Mouse (Mus musculus) MEL (cell line): ENCODE measurements around the gene Borcs7. TPM values are rescaled to one million over a fixed set of nuclear protein-coding genes. Genes with fewer than 3 reads are reported as not detected.
A peak's percentile ranks its signal among the peaks of the same experiment; 100 is the strongest.

Source experiments
- DNase-seq: peaks from one replicate; pipeline ENCODE4 v3.0.0; 2011; ENCODE audit warnings: low read depth, low spot score
- H3K27ac ChIP-seq: 2 replicates; pipeline ENCODE4 v1.5.1; 2012; ENCODE audit warnings: low read depth, mild to moderate bottlenecking, control low read depth, low read length, moderate library complexity; ENCODE audit not compliant: control insufficient read depth
- H3K27me3 ChIP-seq, 2 experiments: fragments of 150-350 bp in 1 of 2; sonication (generic) in 1 of 2; 2 replicates each; pipeline ENCODE4 v1.6.1; 2012; ENCODE audit warnings: low read length in 2 of 2, mild to moderate bottlenecking in 2 of 2, improper control_type of control experiment in 1 of 2, moderate library complexity in 1 of 2; ENCODE audit not compliant: insufficient read depth in 2 of 2, control insufficient read depth in 1 of 2
- H3K36me3 ChIP-seq, 2 experiments: 2 replicates each; pipeline ENCODE4 v1.6.1; 2012 to 2014; ENCODE audit warnings: low read length in 2 of 2, improper control_type of control experiment in 1 of 2, inconsistent platforms in 1 of 2, mild to moderate bottlenecking in 1 of 2; ENCODE audit not compliant: insufficient read depth in 2 of 2, control insufficient read depth in 1 of 2
- H3K4me1 ChIP-seq, 2 experiments: fragments of 150-350 bp in 1 of 2; sonication (generic) in 1 of 2; 2 replicates each; pipeline ENCODE4 v1.6.1; 2012; ENCODE audit warnings: low read length in 2 of 2, improper control_type of control experiment in 1 of 2, mild to moderate bottlenecking in 1 of 2; ENCODE audit not compliant: insufficient read depth in 2 of 2, control insufficient read depth in 1 of 2
- H3K4me3 ChIP-seq, 2 experiments: fragments of 150-350 bp in 1 of 2; sonication (generic) in 1 of 2; 2 replicates each; pipeline ENCODE4 v1.5.1; 2012; ENCODE audit warnings: low read depth in 2 of 2, low read length in 2 of 2, mild to moderate bottlenecking in 2 of 2, moderate library complexity in 2 of 2, control low read depth in 1 of 2, improper control_type of control experiment in 1 of 2; ENCODE audit not compliant: control insufficient read depth in 1 of 2, insufficient read depth in 1 of 2
- H3K79me2 ChIP-seq: 2 replicates; pipeline ENCODE4 v1.6.1; 2012; ENCODE audit warnings: mild to moderate bottlenecking, low read length, moderate library complexity; ENCODE audit not compliant: control insufficient read depth, poor library complexity, insufficient read depth
- H3K9ac ChIP-seq: 2 replicates; pipeline ENCODE4 v1.6.1; 2012; ENCODE audit warnings: low read depth, mild to moderate bottlenecking, control low read depth, low read length, moderate library complexity; ENCODE audit not compliant: control insufficient read depth, poor library complexity, severe bottlenecking
- H3K9me3 ChIP-seq: fragments of 150-350 bp; sonication (generic); replicated peaks from 2 replicates; pipeline ENCODE4 v1.6.1; 2012; ENCODE audit warnings: mild to moderate bottlenecking, low read length, improper control_type of control experiment, moderate library complexity; ENCODE audit not compliant: insufficient read depth
- BHLHE40 ChIP-seq: IDR thresholded peaks from 2 replicates; pipeline ENCODE4 v1.6.1; 2012; ENCODE audit warnings: low read depth, mild to moderate bottlenecking, inconsistent platforms, low read length, improper control_type of control experiment, borderline replicate concordance
- CHD1 ChIP-seq: IDR thresholded peaks from 2 replicates; pipeline ENCODE4 v1.6.1; 2012; ENCODE audit warnings: low read depth, mild to moderate bottlenecking, inconsistent platforms, low read length, improper control_type of control experiment
- CTCF ChIP-seq, 3 experiments: IDR thresholded peaks in 2 of 3; conservative IDR thresholded peaks in 1 of 3; 2 replicates each; pipeline ENCODE4 v1.5.1; 2011 to 2012; ENCODE audit warnings: low read length in 3 of 3, low read depth in 2 of 3, mild to moderate bottlenecking in 2 of 3, improper control_type of control experiment in 1 of 3, inconsistent platforms in 1 of 3, mixed read lengths in 1 of 3, moderate library complexity in 1 of 3; ENCODE audit not compliant: control insufficient read depth in 1 of 3, insufficient read depth in 1 of 3, poor library complexity in 1 of 3, severe bottlenecking in 1 of 3
- E2F4 ChIP-seq: IDR thresholded peaks from 2 replicates; pipeline ENCODE4 v1.6.1; 2011; ENCODE audit warnings: low read depth, low read length, improper control_type of control experiment, borderline replicate concordance
- ELF1 ChIP-seq: IDR thresholded peaks from 2 replicates; pipeline ENCODE4 v1.6.1; 2014; ENCODE audit warnings: low read depth, mild to moderate bottlenecking, inconsistent platforms, low read length, improper control_type of control experiment, moderate library complexity
- GABPA ChIP-seq: IDR thresholded peaks from 2 replicates; pipeline ENCODE4 v1.6.1; 2012; ENCODE audit warnings: low read depth, mild to moderate bottlenecking, inconsistent platforms, low read length, improper control_type of control experiment, moderate library complexity
- GATA1 ChIP-seq: IDR thresholded peaks from 2 replicates; pipeline ENCODE4 v1.6.1; 2011; ENCODE audit warnings: low read depth, low read length, improper control_type of control experiment
- JUND ChIP-seq: IDR thresholded peaks from 2 replicates; pipeline ENCODE4 v1.6.1; 2011; ENCODE audit warnings: low read depth, mild to moderate bottlenecking, improper control_type of control experiment, low read length
- MAFK ChIP-seq: IDR thresholded peaks from 2 replicates; pipeline ENCODE4 v1.6.1; 2011; ENCODE audit warnings: low read depth, mild to moderate bottlenecking, low read length, improper control_type of control experiment, borderline replicate concordance
- MAX ChIP-seq: IDR thresholded peaks from 2 replicates; pipeline ENCODE4 v1.6.1; 2011; ENCODE audit warnings: low read length, improper control_type of control experiment
- MXI1 ChIP-seq: IDR thresholded peaks from 2 replicates; pipeline ENCODE4 v1.6.1; 2011; ENCODE audit warnings: mild to moderate bottlenecking, low read depth, low read length, improper control_type of control experiment
- MYB ChIP-seq: IDR thresholded peaks from 2 replicates; pipeline ENCODE4 v1.6.1; 2011; ENCODE audit warnings: mild to moderate bottlenecking, low read depth, low read length, improper control_type of control experiment
- MYC ChIP-seq: IDR thresholded peaks from 2 replicates; pipeline ENCODE4 v1.6.1; 2011; ENCODE audit warnings: low read depth, mild to moderate bottlenecking, low read length, improper control_type of control experiment, moderate library complexity
- NELFE ChIP-seq: IDR thresholded peaks from 2 replicates; pipeline ENCODE4 v1.6.1; 2011; ENCODE audit warnings: low read depth, low read length, improper control_type of control experiment
- NRF1 ChIP-seq: IDR thresholded peaks from 2 replicates; pipeline ENCODE4 v1.6.1; 2014; ENCODE audit warnings: low read depth, mild to moderate bottlenecking, inconsistent platforms, low read length, improper control_type of control experiment, moderate library complexity; ENCODE audit not compliant: poor library complexity, insufficient read depth, severe bottlenecking
- POLR2A ChIP-seq, 2 experiments: IDR thresholded peaks; 2 replicates each; pipeline ENCODE4 v1.6.1; 2011 to 2012; ENCODE audit warnings: low read length in 2 of 2, mild to moderate bottlenecking in 2 of 2, control low read depth in 1 of 2, improper control_type of control experiment in 1 of 2, low read depth in 1 of 2, moderate library complexity in 1 of 2; ENCODE audit not compliant: control insufficient read depth in 1 of 2, insufficient read depth in 1 of 2, poor library complexity in 1 of 2
- POLR2AphosphoS2 ChIP-seq: IDR thresholded peaks from 2 replicates; pipeline ENCODE4 v1.6.1; 2011; ENCODE audit warnings: low read length, improper control_type of control experiment
- RAD21 ChIP-seq: IDR thresholded peaks from 2 replicates; pipeline ENCODE4 v1.6.1; 2011; ENCODE audit warnings: mild to moderate bottlenecking, low read depth, low read length, improper control_type of control experiment
- SIN3A ChIP-seq: IDR thresholded peaks from 2 replicates; pipeline ENCODE4 v1.6.1; 2012; ENCODE audit warnings: low read length, improper control_type of control experiment, inconsistent platforms
- SMC3 ChIP-seq: IDR thresholded peaks from 2 replicates; pipeline ENCODE4 v1.6.1; 2011; ENCODE audit warnings: low read depth, low read length, improper control_type of control experiment
- TCF12 ChIP-seq: IDR thresholded peaks from 2 replicates; pipeline ENCODE4 v1.6.1; 2014; ENCODE audit warnings: low read depth, mild to moderate bottlenecking, inconsistent platforms, low read length, improper control_type of control experiment, moderate library complexity
- UBTF ChIP-seq: IDR thresholded peaks from 2 replicates; pipeline ENCODE4 v1.6.1; 2012; ENCODE audit warnings: low read depth, mild to moderate bottlenecking, inconsistent platforms, low read length, improper control_type of control experiment, moderate library complexity, borderline replicate concordance; ENCODE audit not compliant: insufficient read depth
- USF1 ChIP-seq: IDR thresholded peaks from 2 replicates; pipeline ENCODE4 v1.6.1; 2014; ENCODE audit warnings: low read depth, mild to moderate bottlenecking, inconsistent platforms, low read length, improper control_type of control experiment, moderate library complexity
- USF2 ChIP-seq, 2 experiments: IDR thresholded peaks; 2 replicates each; pipeline ENCODE4 v1.6.1; 2011 to 2012; ENCODE audit warnings: improper control_type of control experiment in 2 of 2, low read length in 2 of 2, borderline replicate concordance in 1 of 2, inconsistent platforms in 1 of 2, low read depth in 1 of 2, mild to moderate bottlenecking in 1 of 2; ENCODE audit not compliant: insufficient read depth in 1 of 2
- ZMIZ1 ChIP-seq: IDR thresholded peaks from 2 replicates; pipeline ENCODE4 v1.6.1; 2012; ENCODE audit warnings: low read depth, mild to moderate bottlenecking, inconsistent platforms, low read length, improper control_type of control experiment, moderate library complexity
- ZNF384 ChIP-seq: IDR thresholded peaks from 2 replicates; pipeline ENCODE4 v1.6.1; 2012; ENCODE audit warnings: low read depth, mild to moderate bottlenecking, inconsistent platforms, low read length, improper control_type of control experiment
- polyA plus RNA-seq, 2 experiments: library from polyadenylated mRNA; stranded (reverse) in 1 of 2; unstranded in 1 of 2; fragments of >175 nt in 1 of 2; fragments of >200 nt in 1 of 2; gene quantifications; 2 replicates each; pipeline versions ENCODE4 v1.2.1 to v1.2.4; 2012; ENCODE audit warnings: low replicate concordance in 2 of 2, low read depth in 1 of 2; ENCODE audit not compliant: insufficient read length in 2 of 2, insufficient read depth in 1 of 2, missing spikeins in 1 of 2
- total RNA-seq: library from RNA; depleted of rRNA; stranded (reverse); fragments of 300-350 nt; gene quantifications from 2 replicates; pipeline ENCODE4 v1.2.3, GENCODE M21; 2012

Borcs7 gene
- total and polyA plus RNA-seq, 3 experiments, result 4.1 to 11.1 TPM; not detected in 1

GRCm38 (mm10) chr19:46657339-46658020 lies 32.2 kb upstream of the Borcs7 start:
- no peak overlapping the region for H3K9ac ChIP-seq
- no peak overlapping the region for H3K27ac ChIP-seq
- H3K27me3 ChIP-seq, result no peaks in the 10 kb centered on the region
- no peaks in the 10 kb centered on the region for H3K79me2 ChIP-seq
- no peak overlapping the region for H3K4me3 ChIP-seq
- TF ChIP-seq RAD21, result peak; percentile 35
- TF ChIP-seq ZNF384, result peak; percentile 54
- TF ChIP-seq MYC, result peak; percentile 80; the same call in 1 of the 2 replicates
- no peak for TF ChIP-seq CHD1
- TF ChIP-seq JUND, result no peak
- no peak for TF ChIP-seq SIN3A
- no peak for TF ChIP-seq MAX
- no peak for TF ChIP-seq NELFE
- no peak for TF ChIP-seq GABPA
- no peak for TF ChIP-seq E2F4
- TF ChIP-seq ELF1, result no peak
- peak; percentile 69 for TF ChIP-seq SMC3
- TF ChIP-seq MXI1, result no peak
- TF ChIP-seq CTCF (IDR thresholded peaks at IDR 0.05 in 2 of 3, conservative IDR thresholded peaks at IDR 0.05 in 1 of 3; ENCODE audit: control insufficient read depth in 1 of 3, insufficient read depth in 1 of 3, low read depth in 2 of 3, low read length in 3 of 3, poor library complexity in 1 of 3, severe bottlenecking in 1 of 3), result peak; percentile 69 to 73 (median 71)
- no peak for TF ChIP-seq GATA1
- TF ChIP-seq MAFK, result peak; percentile 70
- TF ChIP-seq POLR2AphosphoS2, result no peak
- TF ChIP-seq USF1, result 0 out of 2 replicates have a peak, but pooled peaks have one; percentile 42
- no peak for TF ChIP-seq POLR2A (IDR thresholded peaks at IDR 0.05; ENCODE audit: control insufficient read depth in 1 of 2, insufficient read depth in 1 of 2, low read depth in 1 of 2, low read length in 2 of 2, poor library complexity in 1 of 2)
- no peak for TF ChIP-seq MYB
- DNase-seq, result peak; percentile 81
- H3K4me1 ChIP-seq, result peaks cover 7 to 8% of the 10 kb centered on the region in 2 experiments; a peak in 3 of 4 replicates
- H3K36me3 ChIP-seq, result peaks cover 2 to 7% of the 10 kb centered on the region in 2 experiments
- no peaks in the 10 kb centered on the region for H3K9me3 ChIP-seq

GRCm38 (mm10) chr19:46658348-46658747 lies 31.4 kb upstream of the Borcs7 start:
- Histone ChIP-seq H3K4me3 (no peak overlapping the region), H3K79me2 (no peaks in the 10 kb centered on the region), H3K9me3 (no peaks in the 10 kb centered on the region), H3K27me3 (no peaks in the 10 kb centered on the region), H3K9ac (no peak overlapping the region), H3K27ac (no peak overlapping the region), H3K4me1 (peaks cover 2 to 6% of the 10 kb centered on the region in 2 experiments; a peak in 3 of 4 replicates), H3K36me3 (peaks cover 0 to 2% of the 10 kb centered on the region in 2 experiments; a peak in 3 of 4 replicates)
- TF ChIP-seq BHLHE40, result no peak
- TF ChIP-seq UBTF, result no peak
- TF ChIP-seq RAD21, result no peak
- no peak for TF ChIP-seq ZMIZ1
- TF ChIP-seq USF2 (IDR thresholded peaks at IDR 0.05; ENCODE audit: borderline replicate concordance in 1 of 2, insufficient read depth in 1 of 2, low read depth in 1 of 2, low read length in 2 of 2), result no peak
- no peak for TF ChIP-seq TCF12
- TF ChIP-seq NRF1, result no peak
- TF ChIP-seq MYC, result no peak
- no peak for DNase-seq
